Mouse (Mus musculus) liver, embryonic 16.5 days (tissue): ENCODE results near the gene Eif5b. TPM values are rescaled to one million over a fixed set of nuclear protein-coding genes. Genes with fewer than 3 reads are reported as not detected.
"Not testable (repeated sequence)": the region's sequence is repeated elsewhere in the genome, so short reads cannot be mapped to it uniquely, and the experiment has no call there.

ENCODE experiments used
- ATAC-seq: fragments of 200-750 bp; cut with Nextera tagmentation; 2 replicates; pipeline ENCODE4 v1.8.0; 2017; ENCODE audit warnings: low read depth, mild to moderate bottlenecking, moderate number of reproducible peaks, moderate library complexity
- H3K27ac ChIP-seq: fragments of 300-500 bp; sonication (generic); 2 replicates; pipeline ENCODE4 v1.5.1; 2014; ENCODE audit warnings: mild to moderate bottlenecking, low read length
- H3K27me3 ChIP-seq: fragments of 300-500 bp; sonication (generic); 2 replicates; pipeline ENCODE4 v1.6.1; 2014; ENCODE audit warnings: low read depth, low read length, mixed read lengths; ENCODE audit not compliant: control insufficient read depth, insufficient read depth
- H3K36me3 ChIP-seq: fragments of 300-500 bp; sonication (generic); 2 replicates; pipeline ENCODE4 v1.6.1; 2014; ENCODE audit warnings: mild to moderate bottlenecking; ENCODE audit not compliant: control insufficient read depth, insufficient read depth
- H3K4me1 ChIP-seq: fragments of 300-500 bp; sonication (generic); 2 replicates; pipeline ENCODE4 v1.6.1; 2014; ENCODE audit warnings: low read depth, low read length, mixed read lengths; ENCODE audit not compliant: control insufficient read depth
- H3K4me2 ChIP-seq: fragments of 300-500 bp; sonication (generic); 2 replicates; pipeline ENCODE4 v1.6.1; 2014; ENCODE audit warnings: low read depth, low read length, mixed read lengths
- H3K4me3 ChIP-seq: fragments of 300-500 bp; sonication (generic); 2 replicates; pipeline ENCODE4 v1.5.1; 2014; ENCODE audit warnings: low read depth, mild to moderate bottlenecking, low read length
- H3K9ac ChIP-seq: fragments of 300-500 bp; sonication (generic); 2 replicates; pipeline ENCODE4 v1.6.1; 2014; ENCODE audit warnings: low read depth, low read length
- H3K9me3 ChIP-seq: fragments of 300-500 bp; sonication (generic); replicated peaks from 2 replicates; pipeline ENCODE4 v1.6.1; 2016; ENCODE audit warnings: low read length; ENCODE audit not compliant: control insufficient read depth
- WGBS: fragments of 180-500 bp; shearing (Covaris S2); extraction: QIAGEN DNeasy Blood & Tissue Kit; methylation state at CpG from one replicate; pipeline ENCODE4 v1.1.7; 2014; ENCODE audit not compliant: insufficient replicate concordance; 5-methylcytosine and 5-hydroxymethylcytosine counted together
- polyA plus RNA-seq: library from polyadenylated mRNA; unstranded; fragments of >200 nt; fragmentation: Nextera tagmentation; extraction: Ambion mirVana; gene quantifications from 2 replicates; pipeline ENCODE4 v1.2.1, GENCODE M21; 2015

Gene Eif5b
- polyA plus RNA-seq, 1 experiment from 2014 or later, result 13.1 TPM

DNA sequence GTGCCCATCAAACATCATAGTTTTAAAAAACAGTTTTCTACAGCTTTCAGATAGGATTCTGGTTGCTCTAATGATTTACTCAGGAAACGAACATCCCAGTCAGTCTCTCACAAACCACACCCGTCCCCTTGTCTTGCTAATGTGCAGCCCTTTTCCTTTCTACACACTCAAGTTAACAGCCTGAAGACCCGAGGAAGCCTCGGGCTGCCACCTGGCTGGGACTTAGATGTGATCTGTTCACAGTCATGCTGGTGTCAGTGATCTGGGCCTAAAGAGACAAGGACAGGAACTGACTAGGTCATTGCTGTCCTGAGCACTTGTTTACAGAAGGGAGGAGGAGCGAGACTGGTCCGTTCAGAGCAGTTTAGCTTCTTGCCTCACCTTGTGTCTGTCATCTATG lies 60.6 kb downstream of the Eif5b start:
- no peak for ATAC-seq
- 79% methylated on average over 6 of the region's 6 CpGs for WGBS
- H3K4me3 ChIP-seq, result no peak overlapping the region
- peaks cover 35% of the 10 kb centered on the region for H3K36me3 ChIP-seq
- no peaks in the 10 kb centered on the region for H3K4me1 ChIP-seq
- H3K27me3 ChIP-seq, result no peaks in the 10 kb centered on the region
- no peak overlapping the region for H3K9ac ChIP-seq
- no peak overlapping the region for H3K4me2 ChIP-seq
- H3K27ac ChIP-seq, result no peak overlapping the region
- H3K9me3 ChIP-seq, result no peaks in the 10 kb centered on the region

DNA sequence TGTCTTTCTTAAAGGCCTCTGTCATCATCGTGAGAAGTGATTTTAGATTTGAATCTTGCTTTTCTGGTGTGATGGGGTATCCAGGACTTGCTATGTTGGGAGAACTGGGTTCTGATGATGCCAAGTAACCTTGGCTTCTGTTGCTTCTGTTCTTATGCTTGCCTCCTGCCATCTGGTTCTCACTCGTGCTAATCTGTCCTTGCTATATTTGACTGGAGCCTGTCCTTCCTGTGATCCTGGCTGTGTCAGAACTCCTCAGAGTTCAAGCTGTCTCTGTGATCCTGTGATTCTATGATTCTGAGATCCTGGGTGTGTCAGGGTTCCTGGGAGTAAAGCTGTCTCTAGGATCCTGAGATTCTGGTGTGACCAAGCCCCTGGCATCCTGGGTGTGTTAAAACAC lies 64.3 kb downstream of the Eif5b start:
- not testable (repeated sequence) for H3K27ac ChIP-seq, H3K9me3 ChIP-seq, ATAC-seq, H3K9ac ChIP-seq, H3K27me3 ChIP-seq, H3K4me2 ChIP-seq, H3K4me3 ChIP-seq, H3K4me1 ChIP-seq
- peaks cover 22% of the 10 kb centered on the region for H3K36me3 ChIP-seq
- whole genome bisulfite sequencing, result 76% methylated on average over 2 of the region's 2 CpGs

DNA sequence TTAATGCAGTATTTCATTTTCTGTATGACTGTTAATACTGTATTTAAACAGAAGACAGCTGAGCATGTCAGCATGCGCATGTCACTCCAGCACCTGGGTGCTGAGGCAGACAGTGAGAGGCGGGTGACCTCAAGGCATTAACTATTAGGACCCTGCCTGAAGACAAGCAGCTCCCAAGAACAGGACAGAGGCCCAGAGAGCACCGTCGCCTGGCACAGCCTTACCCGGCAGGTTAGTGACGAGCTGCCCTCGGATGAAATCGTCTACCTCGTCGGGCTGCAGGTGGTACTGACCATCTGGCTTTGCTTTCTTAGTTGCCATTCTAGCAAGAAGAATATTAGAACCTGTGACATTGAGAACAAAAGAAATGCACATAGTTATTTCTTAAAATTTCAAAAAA lies 69.5 kb downstream of the Eif5b start:
- Histone ChIP-seq H3K9me3 (no peaks in the 10 kb centered on the region), H3K27me3 (no peaks in the 10 kb centered on the region), H3K4me3 (no peak overlapping the region), H3K9ac (no peak overlapping the region), H3K36me3 (peaks cover 41% of the 10 kb centered on the region), H3K27ac (no peak overlapping the region), H3K4me1 (no peaks in the 10 kb centered on the region), H3K4me2 (no peak overlapping the region)
- no peak for ATAC-seq
- 87% methylated on average over 10 of the region's 10 CpGs for WGBS

DNA sequence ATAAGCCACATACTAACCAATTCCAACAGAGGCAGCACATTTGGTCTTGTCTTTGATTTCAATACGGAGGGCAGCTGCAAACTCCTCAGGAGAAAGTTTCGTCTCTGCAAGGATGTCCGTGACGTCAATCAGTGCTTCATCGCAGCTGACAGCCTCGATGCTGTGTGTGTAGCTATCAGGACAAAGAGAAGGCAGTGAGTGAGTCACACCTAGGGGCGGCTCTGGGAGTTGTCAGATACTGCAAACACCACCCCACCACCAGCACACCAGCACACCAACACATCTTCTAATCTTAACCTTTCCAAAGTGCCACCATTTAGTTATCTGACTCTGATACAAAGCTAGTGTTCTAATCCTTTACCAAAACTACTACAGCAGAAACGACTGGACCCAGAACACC lies 73.5 kb downstream of the Eif5b start:
- WGBS, result 58% methylated on average over 8 of the region's 8 CpGs
- Histone ChIP-seq H3K27ac (no peak overlapping the region), H3K4me3 (no peak overlapping the region), H3K9ac (no peak overlapping the region), H3K27me3 (no peaks in the 10 kb centered on the region), H3K36me3 (peaks cover 38% of the 10 kb centered on the region), H3K4me2 (no peak overlapping the region), H3K9me3 (no peaks in the 10 kb centered on the region), H3K4me1 (no peaks in the 10 kb centered on the region)
- no peak for ATAC-seq

DNA sequence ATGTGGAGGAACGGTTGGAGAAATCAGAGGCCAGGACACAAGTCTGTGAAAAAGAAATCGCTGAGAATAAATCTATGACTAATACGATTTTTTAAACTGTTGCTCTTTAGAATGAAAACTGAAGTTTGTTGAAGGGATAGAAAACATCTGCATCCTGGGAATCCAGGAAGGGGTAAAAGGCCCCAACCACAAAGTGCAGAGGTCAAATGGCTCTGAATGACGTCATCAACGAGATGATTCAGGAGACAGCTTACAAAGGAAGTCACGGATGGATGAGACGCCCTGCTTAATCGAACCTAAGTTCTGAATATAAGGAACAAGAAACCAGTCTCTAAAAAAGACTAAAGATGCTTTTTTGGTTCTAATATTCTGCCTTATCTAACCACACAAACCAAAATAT lies 83.5 kb downstream of the Eif5b start:
- Histone ChIP-seq H3K9ac (no peak overlapping the region), H3K27ac (no peak overlapping the region), H3K4me1 (no peaks in the 10 kb centered on the region), H3K36me3 (peaks cover 23% of the 10 kb centered on the region), H3K4me2 (no peak overlapping the region), H3K9me3 (no peaks in the 10 kb centered on the region), H3K27me3 (no peaks in the 10 kb centered on the region), H3K4me3 (no peak overlapping the region)
- no peak for ATAC-seq
- 63% methylated on average over 8 of the region's 8 CpGs for WGBS

DNA sequence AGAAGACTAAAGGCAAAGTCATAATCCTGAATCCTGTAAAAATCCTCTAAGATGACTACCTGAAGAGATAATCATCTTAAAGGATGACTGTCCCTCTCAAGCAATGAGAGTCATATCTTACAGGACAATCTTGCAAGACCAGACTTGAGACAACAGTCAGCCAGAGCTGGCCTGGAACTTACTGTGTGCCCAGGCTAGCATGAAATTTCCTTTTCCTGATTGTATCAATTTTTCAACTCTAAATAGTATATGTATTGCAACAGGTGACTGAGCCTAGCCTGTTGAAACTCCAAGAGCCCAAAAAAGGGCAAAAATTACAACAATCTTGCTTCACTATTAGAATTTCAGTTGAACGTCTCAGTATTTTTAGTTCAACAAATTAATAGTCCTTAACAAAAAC lies 105.4 kb downstream of the Eif5b start:
- no peaks in the 10 kb centered on the region for H3K27me3 ChIP-seq
- no peak overlapping the region for H3K4me2 ChIP-seq
- no peaks in the 10 kb centered on the region for H3K9me3 ChIP-seq
- H3K36me3 ChIP-seq, result peaks cover 1% of the 10 kb centered on the region
- H3K4me1 ChIP-seq, result no peaks in the 10 kb centered on the region
- H3K4me3 ChIP-seq, result no peak overlapping the region
- 66% methylated on average over 1 of the region's 1 CpGs for WGBS
- H3K9ac ChIP-seq, result no peak overlapping the region
- no peak for ATAC-seq
- no peak overlapping the region for H3K27ac ChIP-seq

DNA sequence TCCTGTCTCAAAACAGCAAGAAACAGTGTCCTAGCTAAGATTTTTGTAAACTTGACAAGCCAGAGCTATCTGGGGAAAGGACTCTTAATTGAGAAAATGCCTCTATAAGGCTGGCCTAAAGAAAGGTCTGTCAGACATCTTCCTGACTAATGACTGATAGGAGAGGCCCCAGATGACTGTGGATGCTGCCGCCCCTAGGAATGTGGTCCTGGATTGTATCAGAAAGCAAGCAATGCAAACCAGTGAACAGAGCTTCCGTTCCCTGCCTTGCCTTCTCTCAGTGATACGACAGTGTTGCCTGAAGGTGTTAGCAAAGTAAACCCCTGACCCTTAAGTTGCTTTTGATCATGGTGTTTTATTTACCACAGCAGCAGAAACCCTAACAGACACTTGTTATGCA lies 106.0 kb downstream of the Eif5b start:
- Histone ChIP-seq H3K27me3 (no peaks in the 10 kb centered on the region), H3K36me3 (no peaks in the 10 kb centered on the region; the same call in 1 of the 2 replicates), H3K4me3 (no peak overlapping the region), H3K4me1 (no peaks in the 10 kb centered on the region), H3K4me2 (no peak overlapping the region), H3K9ac (no peak overlapping the region), H3K9me3 (no peaks in the 10 kb centered on the region), H3K27ac (no peak overlapping the region)
- no peak for ATAC-seq
- WGBS, result 73% methylated on average over 3 of the region's 3 CpGs

Other genes with a start within 250 kb of the Eif5b start
- 1.1 and 1.4 TPM in 2 replicates for gene Tsga10, start 131.6 kb upstream of the Eif5b start, polyA plus RNA-seq
- gene Lipt1, start 126.3 kb upstream of the Eif5b start, polyA plus RNA-seq, result 3.9 and 4.2 TPM in 2 replicates
- gene Mitd1, start 107.6 kb upstream of the Eif5b start, polyA plus RNA-seq, result 10.3 and 11.1 TPM in 2 replicates
- gene Mrpl30, start 107.5 kb upstream of the Eif5b start, polyA plus RNA-seq, result 130 and 141 TPM in 2 replicates
- gene Lyg2, start 81.5 kb upstream of the Eif5b start, polyA plus RNA-seq, result not detected in 2 replicates
- not detected in 2 replicates for gene Lyg1, start 40.3 kb upstream of the Eif5b start, polyA plus RNA-seq
- 52.9 and 61.3 TPM in 2 replicates for gene Txndc9, start 117 bp upstream of the Eif5b start, polyA plus RNA-seq
- gene Rev1, start 131.8 kb downstream of the Eif5b start, polyA plus RNA-seq, result 13.0 and 13.1 TPM in 2 replicates